Mouse (Mus musculus) macrophage (primary cell): ENCODE results near the gene Kif3c. TPM values are rescaled to one million over a fixed set of nuclear protein-coding genes. Genes with fewer than 3 reads are reported as not detected.
A peak's percentile ranks its signal among the peaks of the same experiment; 100 is the strongest.
"Not testable (repeated sequence)": the region's sequence is repeated elsewhere in the genome, so short reads cannot be mapped to it uniquely, and the experiment has no call there.

Experiments used
- H3K27ac ChIP-seq: fragments of 350-480 bp; formaldehyde crosslinking; 2 replicates; pipeline ENCODE4 v1.9.0; 2021
- H3K36me3 ChIP-seq: fragments of 350-480 bp; formaldehyde crosslinking; 2 replicates; pipeline ENCODE4 v1.9.0; 2021; ENCODE audit errors: inconsistent target
- H3K4me3 ChIP-seq: fragments of 350-480 bp; formaldehyde crosslinking; 2 replicates; pipeline ENCODE4 v1.9.0; 2021; ENCODE audit errors: inconsistent target
- H3K79me2 ChIP-seq: fragments of 350-480 bp; formaldehyde crosslinking; 2 replicates; pipeline ENCODE4 v1.9.0; 2021; ENCODE audit errors: inconsistent target
- WGBS: methylation state at CpG from one replicate; pipeline ENCODE4 v1.1.7; 2026; ENCODE audit warnings: inconsistent platforms; ENCODE audit not compliant: missing documents; 5-methylcytosine and 5-hydroxymethylcytosine counted together
- polyA plus RNA-seq: library from polyadenylated mRNA; stranded (reverse); fragments of 250-400 nt; gene quantifications from 3 replicates; pipeline ENCODE4 v1.2.4, GENCODE M21; 2018; ENCODE audit warnings: inconsistent platforms

Kif3c gene
- polyA plus RNA-seq, 1 experiment from 2014 or later, result 5.0 TPM

GRCm38 (mm10) chr12:3384860-3385259 lies 19.9 kb downstream of the Kif3c start:
- H3K27ac ChIP-seq, result no peak overlapping the region
- WGBS, result 93% methylated on average over 1 of the region's 1 CpGs
- no peak overlapping the region for H3K4me3 ChIP-seq
- no peaks in the 10 kb centered on the region for H3K79me2 ChIP-seq
- H3K36me3 ChIP-seq, result peaks cover 9% of the 10 kb centered on the region; the same call in 1 of the 2 replicates

- Histone ChIP-seq H3K36me3 (peaks cover 9% of the 10 kb centered on the region; the same call in 1 of the 2 replicates), H3K27ac (no peak overlapping the region), H3K4me3 (no peak overlapping the region), H3K79me2 (no peaks in the 10 kb centered on the region)
- WGBS, result 55% methylated on average over 6 of the region's 6 CpGs
Observed at GRCm38 (mm10) chr12:3385271-3385670, 20.3 kb downstream of the Kif3c start.

- no peak overlapping the region for H3K4me3 ChIP-seq
- 57% methylated on average over 10 of the region's 10 CpGs for WGBS
- H3K36me3 ChIP-seq, result peaks cover 9% of the 10 kb centered on the region; the same call in 1 of the 2 replicates
- H3K27ac ChIP-seq, result no peak overlapping the region
- no peaks in the 10 kb centered on the region for H3K79me2 ChIP-seq
Observed at GRCm38 (mm10) chr12:3385940-3386339, 21.0 kb downstream of the Kif3c start.

- H3K27ac ChIP-seq, result no peak overlapping the region
- no peak overlapping the region for H3K4me3 ChIP-seq
- H3K79me2 ChIP-seq, result no peaks in the 10 kb centered on the region
- WGBS, result 94% methylated on average over 16 of the region's 16 CpGs
- H3K36me3 ChIP-seq, result peaks cover 9% of the 10 kb centered on the region; the same call in 1 of the 2 replicates
Observed at GRCm38 (mm10) chr12:3387891-3388290, 23.0 kb downstream of the Kif3c start.

- no peak overlapping the region for H3K27ac ChIP-seq
- H3K79me2 ChIP-seq, result no peaks in the 10 kb centered on the region
- H3K36me3 ChIP-seq, result peaks cover 9% of the 10 kb centered on the region; the same call in 1 of the 2 replicates
- H3K4me3 ChIP-seq, result no peak overlapping the region
- WGBS, result 87% methylated on average over 12 of the region's 12 CpGs
Observed at GRCm38 (mm10) chr12:3389394-3389793, 24.5 kb downstream of the Kif3c start.

- no peaks in the 10 kb centered on the region for H3K79me2 ChIP-seq
- no peak overlapping the region for H3K4me3 ChIP-seq
- no peak overlapping the region for H3K27ac ChIP-seq
- H3K36me3 ChIP-seq, result peaks cover 9% of the 10 kb centered on the region; the same call in 1 of the 2 replicates
- WGBS, result 83% methylated on average over 2 of the region's 2 CpGs
Observed at GRCm38 (mm10) chr12:3390071-3390470, 25.1 kb downstream of the Kif3c start.

- peaks cover 9% of the 10 kb centered on the region; the same call in 1 of the 2 replicates for H3K36me3 ChIP-seq
- H3K79me2 ChIP-seq, result no peaks in the 10 kb centered on the region
- H3K27ac ChIP-seq, result peak overlapping the region; percentile 74
- 42% methylated on average over 12 of the region's 12 CpGs for WGBS
- H3K4me3 ChIP-seq, result no peak overlapping the region
Observed at GRCm38 (mm10) chr12:3390577-3391262, 25.8 kb downstream of the Kif3c start.

- peak overlapping the region; percentile 74 for H3K27ac ChIP-seq
- peaks cover 9% of the 10 kb centered on the region; the same call in 1 of the 2 replicates for H3K36me3 ChIP-seq
- WGBS, result 50% methylated on average over 1 of the region's 1 CpGs
- H3K79me2 ChIP-seq, result no peaks in the 10 kb centered on the region
- no peak overlapping the region for H3K4me3 ChIP-seq
Observed at GRCm38 (mm10) chr12:3391276-3391675, 26.3 kb downstream of the Kif3c start.

GRCm38 (mm10) chr12:3393140-3393539 lies 28.2 kb downstream of the Kif3c start:
- H3K79me2 ChIP-seq, result no peaks in the 10 kb centered on the region
- WGBS, result 100% methylated on average over 4 of the region's 4 CpGs
- H3K27ac ChIP-seq, result no peak overlapping the region
- H3K36me3 ChIP-seq, result peaks cover 6% of the 10 kb centered on the region; the same call in 1 of the 2 replicates
- H3K4me3 ChIP-seq, result no peak overlapping the region

GRCm38 (mm10) chr12:3396931-3397330 lies 32.0 kb downstream of the Kif3c start:
- no peaks in the 10 kb centered on the region for H3K36me3 ChIP-seq
- WGBS, result 90% methylated on average over 8 of the region's 8 CpGs
- no peak overlapping the region for H3K27ac ChIP-seq
- H3K4me3 ChIP-seq, result no peak overlapping the region
- no peaks in the 10 kb centered on the region for H3K79me2 ChIP-seq

GRCm38 (mm10) chr12:3405662-3406061 lies 40.7 kb downstream of the Kif3c start:
- 100% methylated on average over 2 of the region's 3 CpGs for WGBS
- not testable (repeated sequence) for H3K27ac ChIP-seq, H3K4me3 ChIP-seq, H3K79me2 ChIP-seq
- peaks cover 22% of the 10 kb centered on the region for H3K36me3 ChIP-seq

- WGBS, result 97% methylated on average over 6 of the region's 6 CpGs
- peaks cover 22% of the 10 kb centered on the region for H3K36me3 ChIP-seq
- no peaks in the 10 kb centered on the region for H3K79me2 ChIP-seq
- no peak overlapping the region for H3K27ac ChIP-seq
- H3K4me3 ChIP-seq, result no peak overlapping the region
Observed at GRCm38 (mm10) chr12:3406585-3406984, 41.7 kb downstream of the Kif3c start.

- Histone ChIP-seq H3K36me3 (no peaks in the 10 kb centered on the region), H3K27ac (no peak overlapping the region), H3K79me2 (peaks cover 3% of the 10 kb centered on the region; the same call in 1 of the 2 replicates), H3K4me3 (no peak overlapping the region)
- WGBS, result 86% methylated on average over 4 of the region's 4 CpGs
Observed at GRCm38 (mm10) chr12:3414956-3415355, 50.0 kb downstream of the Kif3c start.

GRCm38 (mm10) chr12:3418761-3419160 lies 53.8 kb downstream of the Kif3c start:
- H3K36me3 ChIP-seq, result no peaks in the 10 kb centered on the region
- WGBS, result 32% methylated on average over 3 of the region's 3 CpGs

GRCm38 (mm10) chr12:3420519-3420918 lies 55.6 kb downstream of the Kif3c start:
- Histone ChIP-seq H3K27ac (peak overlapping the region; percentile 77), H3K79me2 (peaks cover 42% of the 10 kb centered on the region), H3K4me3 (no peak overlapping the region), H3K36me3 (no peaks in the 10 kb centered on the region)
- 23% methylated on average over 2 of the region's 2 CpGs for WGBS

More at GRCm38 (mm10) chr12:3418761-3419160, 53.8 kb downstream of the Kif3c start:
- Histone ChIP-seq H3K27ac (peak overlapping the region; percentile 77), H3K79me2 (peaks cover 27% of the 10 kb centered on the region), H3K4me3 (no peak overlapping the region)
